Mouse (Mus musculus) midbrain, embryonic 16.5 days (tissue): ENCODE data around the gene Nrp1. TPM values are rescaled to one million over a fixed set of nuclear protein-coding genes. Genes with fewer than 3 reads are reported as not detected.

ENCODE experiments used
- ATAC-seq: fragments of 200-750 bp; cut with Nextera tagmentation; 2 replicates; pipeline ENCODE4 v1.8.0; 2017; ENCODE audit warnings: moderate TSS enrichment
- H3K27ac ChIP-seq: fragments of 300-500 bp; sonication (generic); 2 replicates; pipeline ENCODE4 v1.5.1; 2014; ENCODE audit warnings: mild to moderate bottlenecking, low read length, mixed read lengths
- H3K27me3 ChIP-seq: fragments of 300-500 bp; sonication (generic); 2 replicates; pipeline ENCODE4 v1.6.1; 2014; ENCODE audit warnings: low read depth, low read length, mixed read lengths; ENCODE audit not compliant: control insufficient read depth, insufficient read depth
- H3K36me3 ChIP-seq: fragments of 300-500 bp; sonication (generic); 2 replicates; pipeline ENCODE4 v1.6.1; 2014; ENCODE audit warnings: mild to moderate bottlenecking, low read length, moderate library complexity, mixed read lengths; ENCODE audit not compliant: control insufficient read depth, insufficient read depth
- H3K4me1 ChIP-seq: fragments of 300-500 bp; sonication (generic); 2 replicates; pipeline ENCODE4 v1.6.1; 2014; ENCODE audit warnings: mild to moderate bottlenecking, low read length, mixed read lengths; ENCODE audit not compliant: control insufficient read depth, insufficient read depth
- H3K4me2 ChIP-seq: fragments of 300-500 bp; sonication (generic); 2 replicates; pipeline ENCODE4 v1.6.1; 2014; ENCODE audit warnings: mild to moderate bottlenecking, low read length, mixed read lengths
- H3K4me3 ChIP-seq: fragments of 300-500 bp; sonication (generic); 2 replicates; pipeline ENCODE4 v1.5.1; 2014; ENCODE audit warnings: low read depth, mild to moderate bottlenecking, low read length, moderate library complexity, mixed read lengths
- H3K9ac ChIP-seq: fragments of 300-500 bp; sonication (generic); 2 replicates; pipeline ENCODE4 v1.6.1; 2014; ENCODE audit warnings: low read depth, low read length, mixed read lengths
- H3K9me3 ChIP-seq: fragments of 300-500 bp; sonication (generic); replicated peaks from 2 replicates; pipeline ENCODE4 v1.6.1; 2014; ENCODE audit warnings: mild to moderate bottlenecking, low read length, mixed read lengths; ENCODE audit not compliant: control insufficient read depth, poor library complexity, severe bottlenecking
- WGBS: fragments of 180-500 bp; shearing (Covaris S2); extraction: QIAGEN DNeasy Blood & Tissue Kit; methylation state at CpG from one replicate; pipeline ENCODE4 v1.1.7; 2014; 5-methylcytosine and 5-hydroxymethylcytosine counted together
- polyA plus RNA-seq: library from polyadenylated mRNA; unstranded; fragments of >200 nt; fragmentation: Nextera tagmentation; extraction: Ambion mirVana; gene quantifications from 2 replicates; pipeline ENCODE4 v1.2.1, GENCODE M21; 2015

Nrp1 gene
- polyA plus RNA-seq: 81.3 and 85.8 TPM in 2 replicates

GRCm38 (mm10) chr8:128358406-128358755, at the start of gene Nrp1:
Gene Nrp1, plus strand, starts transcription at chr8:128358604.
- H3K4me1 ChIP-seq: peaks cover 24% of the 10 kb centered on the region
- WGBS: 0% methylated on average over 21 of the region's 21 CpGs
- H3K9ac ChIP-seq: peak within 1 kb of the TSS; percentile 95
- ATAC-seq: peak; percentile 52
- no peaks in the 10 kb centered on the region for H3K27me3 ChIP-seq
- no peaks in the 10 kb centered on the region for H3K36me3 ChIP-seq
- H3K9me3 ChIP-seq: no peaks in the 10 kb centered on the region
- H3K4me3 ChIP-seq: peak within 1 kb of the TSS; percentile 61
- peak within 1 kb of the TSS; percentile 99 for H3K4me2 ChIP-seq
- peak within 1 kb of the TSS; percentile 96 for H3K27ac ChIP-seq

GRCm38 (mm10) chr8:128320797-128321196, 37.6 kb upstream of the Nrp1 start:
- H3K9ac ChIP-seq: no peak overlapping the region
- WGBS: 87% methylated on average over 2 of the region's 2 CpGs
- no peak overlapping the region for H3K4me2 ChIP-seq
- H3K9me3 ChIP-seq: no peaks in the 10 kb centered on the region
- no peak overlapping the region for H3K27ac ChIP-seq
- ATAC-seq: no peak
- no peaks in the 10 kb centered on the region for H3K36me3 ChIP-seq
- H3K27me3 ChIP-seq: no peaks in the 10 kb centered on the region
- H3K4me1 ChIP-seq: no peaks in the 10 kb centered on the region
- no peak overlapping the region for H3K4me3 ChIP-seq

GRCm38 (mm10) chr8:128327281-128327680, 31.1 kb upstream of the Nrp1 start:
- H3K4me1 ChIP-seq: no peaks in the 10 kb centered on the region
- no peak overlapping the region for H3K4me2 ChIP-seq
- H3K27me3 ChIP-seq: no peaks in the 10 kb centered on the region
- no peak overlapping the region for H3K9ac ChIP-seq
- H3K4me3 ChIP-seq: no peak overlapping the region
- 87% methylated on average over 1 of the region's 1 CpGs for WGBS
- no peak for ATAC-seq
- H3K9me3 ChIP-seq: no peaks in the 10 kb centered on the region
- H3K27ac ChIP-seq: no peak overlapping the region
- no peaks in the 10 kb centered on the region for H3K36me3 ChIP-seq

- Histone ChIP-seq H3K27ac (no peak overlapping the region), H3K9me3 (no peaks in the 10 kb centered on the region), H3K36me3 (no peaks in the 10 kb centered on the region), H3K4me1 (no peaks in the 10 kb centered on the region), H3K4me3 (no peak overlapping the region), H3K27me3 (no peaks in the 10 kb centered on the region), H3K4me2 (no peak overlapping the region), H3K9ac (no peak overlapping the region)
- ATAC-seq: no peak
- 18% methylated on average over 2 of the region's 2 CpGs for WGBS
Observed at GRCm38 (mm10) chr8:128327922-128328321, 30.5 kb upstream of the Nrp1 start.

GRCm38 (mm10) chr8:128329502-128329901, 28.9 kb upstream of the Nrp1 start:
- no peaks in the 10 kb centered on the region for H3K36me3 ChIP-seq
- WGBS: 87% methylated on average over 3 of the region's 3 CpGs

GRCm38 (mm10) chr8:128335976-128336375, 22.4 kb upstream of the Nrp1 start:
- Histone ChIP-seq H3K9ac (no peak overlapping the region), H3K36me3 (no peaks in the 10 kb centered on the region), H3K9me3 (no peaks in the 10 kb centered on the region), H3K4me1 (no peaks in the 10 kb centered on the region), H3K4me3 (no peak overlapping the region), H3K27me3 (no peaks in the 10 kb centered on the region), H3K27ac (no peak overlapping the region), H3K4me2 (no peak overlapping the region)
- ATAC-seq: no peak
- 78% methylated on average over 3 of the region's 3 CpGs for WGBS

More at GRCm38 (mm10) chr8:128329502-128329901, 28.9 kb upstream of the Nrp1 start:
- Histone ChIP-seq H3K9me3 (no peaks in the 10 kb centered on the region), H3K27ac (no peak overlapping the region), H3K27me3 (no peaks in the 10 kb centered on the region), H3K9ac (no peak overlapping the region), H3K4me1 (no peaks in the 10 kb centered on the region), H3K4me3 (no peak overlapping the region), H3K4me2 (no peak overlapping the region)
- no peak for ATAC-seq

GRCm38 (mm10) chr8:128338951-128339350, 19.5 kb upstream of the Nrp1 start:
- Histone ChIP-seq H3K27ac (no peak overlapping the region), H3K36me3 (no peaks in the 10 kb centered on the region), H3K4me3 (no peak overlapping the region), H3K9me3 (no peaks in the 10 kb centered on the region), H3K27me3 (no peaks in the 10 kb centered on the region), H3K4me2 (no peak overlapping the region), H3K9ac (no peak overlapping the region), H3K4me1 (no peaks in the 10 kb centered on the region)
- no peak for ATAC-seq

- H3K4me2 ChIP-seq: no peak overlapping the region
- no peak overlapping the region for H3K9ac ChIP-seq
- no peaks in the 10 kb centered on the region for H3K4me1 ChIP-seq
- H3K9me3 ChIP-seq: no peaks in the 10 kb centered on the region
- no peaks in the 10 kb centered on the region for H3K36me3 ChIP-seq
- WGBS: 80% methylated on average over 3 of the region's 3 CpGs
- no peak overlapping the region for H3K27ac ChIP-seq
- H3K27me3 ChIP-seq: no peaks in the 10 kb centered on the region
- no peak for ATAC-seq
- H3K4me3 ChIP-seq: no peak overlapping the region
Observed at GRCm38 (mm10) chr8:128339521-128339920, 18.9 kb upstream of the Nrp1 start.

- no peak overlapping the region for H3K9ac ChIP-seq
- H3K4me1 ChIP-seq: no peaks in the 10 kb centered on the region
- H3K27ac ChIP-seq: no peak overlapping the region
- H3K27me3 ChIP-seq: no peaks in the 10 kb centered on the region; the same call in 1 of the 2 replicates
- H3K4me2 ChIP-seq: no peak overlapping the region
- no peaks in the 10 kb centered on the region for H3K9me3 ChIP-seq
- H3K4me3 ChIP-seq: no peak overlapping the region
- ATAC-seq: no peak
- H3K36me3 ChIP-seq: no peaks in the 10 kb centered on the region
Observed at GRCm38 (mm10) chr8:128350405-128350804, 8.0 kb upstream of the Nrp1 start.

GRCm38 (mm10) chr8:128351211-128351610, 7.2 kb upstream of the Nrp1 start:
- no peak overlapping the region for H3K4me2 ChIP-seq
- H3K9ac ChIP-seq: no peak overlapping the region
- no peaks in the 10 kb centered on the region for H3K4me1 ChIP-seq
- H3K27ac ChIP-seq: no peak overlapping the region
- H3K27me3 ChIP-seq: no peaks in the 10 kb centered on the region
- no peak overlapping the region for H3K4me3 ChIP-seq
- H3K36me3 ChIP-seq: no peaks in the 10 kb centered on the region
- ATAC-seq: no peak
- H3K9me3 ChIP-seq: no peaks in the 10 kb centered on the region
